Mouse (Mus musculus) lung, postnatal 36 days (tissue): ENCODE results near the gene Atox1.
"Not testable (repeated sequence)": the region's sequence is repeated elsewhere in the genome, so short reads cannot be mapped to it uniquely, and the experiment has no call there.

Source experiments
- DNase-seq: peaks from one replicate; pipeline ENCODE4 v3.0.0; 2022; ENCODE audit warnings: mixed read lengths

Gene Atox1

DNA sequence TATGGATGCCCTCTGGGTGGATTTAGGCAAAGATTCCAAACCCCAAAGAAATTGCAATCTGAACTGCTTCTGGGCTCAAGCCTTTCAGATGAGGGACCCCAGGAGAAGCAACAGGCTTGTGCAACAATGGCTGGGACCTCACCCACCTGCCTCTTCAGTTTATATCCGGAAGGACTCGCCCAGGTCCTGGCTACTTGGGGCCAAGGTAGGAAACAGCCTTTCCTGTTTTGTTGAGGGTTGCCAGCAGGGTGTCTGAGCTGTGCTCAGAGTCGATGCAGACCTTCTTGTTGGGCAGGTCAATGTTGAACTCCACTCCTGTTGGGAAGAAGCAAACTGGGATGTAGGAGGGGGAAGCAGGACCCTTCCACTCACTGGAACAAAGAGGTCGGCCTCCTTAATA, 10.7 kb downstream of the Atox1 start:
- no peak for DNase-seq

DNA sequence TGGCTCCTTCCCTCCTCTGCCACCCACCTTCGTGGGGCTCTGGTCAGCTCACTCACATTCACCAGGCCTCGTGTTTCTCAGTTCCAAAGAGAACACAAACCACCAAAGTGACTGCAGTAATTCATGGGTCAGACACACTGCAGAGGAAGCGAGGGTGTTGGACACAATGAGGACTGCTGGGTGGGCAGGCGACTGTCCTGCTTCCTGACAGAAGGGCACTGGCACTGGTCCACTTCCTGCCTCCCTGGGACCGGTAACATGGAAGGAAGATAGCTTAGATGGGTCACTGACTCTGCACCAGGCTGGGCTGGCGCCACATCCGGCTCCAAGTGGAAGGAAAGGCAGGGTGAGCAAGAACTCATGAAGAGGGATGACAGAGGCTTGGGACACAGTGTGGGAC, 11.5 kb downstream of the Atox1 start:
- peak; percentile 67 for DNase-seq

DNA sequence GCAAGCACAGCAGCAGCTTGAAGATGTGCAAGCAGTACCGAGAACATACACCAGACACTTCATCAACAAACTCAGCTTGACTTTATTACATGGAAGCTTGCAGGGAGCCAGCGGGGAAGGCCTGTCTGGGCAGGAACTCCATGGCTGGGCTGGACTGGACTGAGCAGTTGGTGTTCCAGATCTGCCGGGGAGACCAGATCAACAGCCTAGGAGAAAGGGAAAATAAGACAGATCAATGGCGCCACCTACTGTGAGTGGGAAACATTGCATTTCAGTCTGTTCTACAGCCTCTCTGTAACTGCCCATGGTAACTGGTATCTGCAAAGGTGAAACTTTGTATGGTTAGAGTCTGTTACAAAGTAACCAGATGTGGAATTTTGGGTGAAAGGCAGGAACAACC, 14.5 kb downstream of the Atox1 start:
- peak; percentile 87 for DNase-seq

DNA sequence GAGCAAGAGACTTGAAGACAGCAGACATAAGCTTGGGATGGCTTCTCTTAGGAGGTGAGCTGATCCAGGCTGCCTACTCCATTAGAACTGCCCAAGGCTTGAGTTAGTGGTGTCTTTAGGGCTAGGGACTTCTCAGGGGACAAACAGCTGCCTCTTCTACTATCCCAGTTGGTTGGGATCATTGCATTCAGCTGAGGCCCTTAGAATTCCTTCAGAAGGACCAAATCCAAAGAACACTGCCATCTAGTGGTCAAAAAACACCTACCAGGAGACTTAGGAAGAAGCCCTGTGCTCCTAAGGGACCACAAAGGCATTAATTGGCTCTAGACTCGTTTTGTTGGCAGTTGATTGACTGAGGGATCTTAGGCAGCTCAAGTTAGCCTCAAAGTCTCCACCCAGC, 16.3 kb downstream of the Atox1 start:
- peak; percentile 88 for DNase-seq

DNA sequence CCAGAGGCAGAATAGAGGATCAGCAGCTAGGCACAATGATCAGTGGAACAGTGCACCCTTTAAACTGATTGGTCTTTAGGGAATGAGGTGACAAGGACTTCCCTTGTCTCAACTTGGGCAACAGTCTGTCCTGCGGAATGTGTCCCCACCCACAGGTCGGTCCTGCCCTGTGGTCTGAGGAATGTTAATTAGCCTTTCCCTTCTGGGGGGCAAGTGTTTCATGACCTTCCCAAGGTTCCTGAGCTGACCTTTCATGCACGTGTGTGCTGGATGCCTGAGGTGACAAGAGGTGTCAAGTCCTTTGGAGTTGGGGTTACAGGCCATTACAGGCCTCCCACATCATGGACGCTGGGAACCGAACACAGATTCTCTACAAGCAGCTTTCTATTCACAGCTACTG, 21.3 kb downstream of the Atox1 start:
- DNase-seq: no peak

DNA sequence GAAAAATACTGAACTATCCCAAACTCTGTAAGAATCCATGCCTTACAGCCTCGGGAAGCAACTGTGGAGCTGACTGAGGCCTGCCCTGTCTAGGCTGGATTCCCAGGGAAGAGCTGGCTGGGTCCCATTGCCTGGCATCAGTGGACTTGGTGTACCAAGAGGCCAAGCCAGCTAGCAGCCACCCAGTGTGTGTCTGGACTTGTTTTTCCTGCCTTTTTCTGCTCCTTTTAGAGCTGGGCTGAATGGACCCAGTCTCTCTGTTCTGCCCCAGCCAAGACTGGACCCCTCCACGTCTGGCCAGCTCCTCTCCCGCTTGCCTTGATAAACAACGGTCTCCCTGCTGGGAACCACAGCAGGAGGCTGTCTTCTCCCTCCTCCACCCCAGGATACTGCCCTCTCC, 23.0 kb downstream of the Atox1 start:
- no peak for DNase-seq

DNA sequence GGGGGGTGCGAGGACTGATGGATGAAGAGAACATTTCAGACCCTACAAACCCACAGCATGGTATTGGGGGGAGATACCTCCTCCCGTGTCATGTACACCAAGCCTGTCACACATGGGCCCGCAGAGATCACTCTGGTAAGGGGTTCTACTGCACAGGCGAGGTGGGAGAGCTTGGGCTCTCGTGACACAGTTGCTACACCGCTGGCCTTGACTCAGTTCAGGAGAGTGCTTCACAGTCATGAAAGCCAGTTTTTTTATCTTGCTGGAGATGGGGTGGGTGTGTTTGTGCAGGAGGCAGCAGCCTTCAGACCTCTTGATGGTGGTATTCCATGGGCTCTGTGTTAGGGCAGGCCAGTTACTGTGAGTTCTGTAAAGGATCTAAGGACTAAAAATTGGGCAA, 24.9 kb downstream of the Atox1 start:
- DNase-seq: no peak

DNA sequence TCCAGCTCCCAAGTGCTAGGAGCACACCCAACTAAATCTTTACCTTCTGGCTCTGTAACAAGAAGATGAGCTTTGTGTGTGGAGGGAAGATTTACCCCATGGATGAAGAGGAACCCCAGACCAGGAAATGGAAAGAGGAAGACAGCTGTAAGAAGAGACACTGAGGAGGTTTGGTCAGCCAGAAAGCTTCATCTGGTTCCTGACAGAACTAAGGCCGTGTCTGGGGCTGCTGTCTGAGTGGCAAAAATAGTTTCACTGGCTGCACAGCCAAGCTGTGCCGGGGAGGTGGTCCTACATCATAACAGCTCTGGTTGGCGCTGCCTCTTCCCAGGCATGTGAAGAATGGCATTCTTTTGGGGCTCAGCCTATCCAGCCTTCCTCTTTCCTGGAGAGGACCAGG, 28.1 kb downstream of the Atox1 start:
- DNase-seq: peak; percentile 38

DNA sequence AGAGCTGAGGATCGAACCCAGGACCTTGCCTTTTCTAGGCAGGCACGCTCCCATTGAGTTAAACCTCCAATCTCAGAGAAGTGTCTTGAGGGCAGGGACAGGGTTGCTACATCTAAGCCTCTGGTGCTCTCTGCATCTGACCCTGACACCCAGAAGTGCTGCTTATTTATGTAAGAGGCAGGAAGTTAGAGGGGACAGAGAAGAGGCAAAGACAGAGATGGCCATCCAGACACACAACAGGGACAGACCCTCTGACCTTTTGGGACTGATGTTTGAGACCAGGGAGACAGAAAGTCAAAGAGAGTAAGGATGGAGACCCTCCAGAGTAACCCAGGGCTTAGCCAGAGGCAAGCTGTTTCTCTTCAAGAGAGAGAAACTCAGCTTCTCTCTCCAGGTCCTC, 31.1 kb downstream of the Atox1 start:
- no peak for DNase-seq

DNA sequence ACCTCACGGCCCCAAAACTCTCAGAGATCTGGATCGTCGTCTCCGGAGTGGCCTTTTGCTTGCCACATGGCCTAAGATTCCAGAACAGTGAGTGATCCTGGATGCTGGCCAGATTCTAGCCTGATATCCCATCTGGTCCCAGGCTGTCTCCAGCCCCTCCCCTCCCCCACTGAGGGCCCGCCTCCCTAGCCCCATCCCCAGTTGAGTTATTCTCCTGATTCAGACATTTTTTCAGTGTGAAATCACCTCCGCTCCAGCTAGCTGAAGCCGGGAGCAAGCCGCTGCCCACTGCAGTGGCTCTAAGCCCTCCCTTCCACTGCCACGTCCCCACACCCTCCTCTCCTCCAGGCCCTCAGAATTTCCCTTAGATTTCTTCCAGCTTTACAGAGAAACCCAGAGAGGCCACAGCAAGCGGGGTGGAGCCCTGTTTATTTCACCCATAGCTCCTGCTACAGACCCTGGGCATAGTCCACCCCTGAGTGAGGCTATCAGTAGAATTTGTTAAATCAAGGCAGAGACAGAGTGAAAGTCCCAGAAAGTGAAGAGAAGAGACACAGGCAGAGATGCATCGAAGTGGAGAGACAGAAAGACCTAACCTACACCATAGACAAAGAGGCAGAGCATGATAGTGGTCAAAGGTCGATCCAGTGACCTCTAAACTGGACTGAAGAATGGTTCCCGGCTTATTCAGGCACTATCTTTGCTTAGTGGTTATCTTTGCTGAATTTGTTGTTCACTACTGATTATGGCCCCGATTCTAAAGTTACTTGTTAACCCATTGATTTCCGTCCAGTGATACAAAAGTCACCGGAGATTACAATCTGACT, 32.6 kb downstream of the Atox1 start:
- DNase-seq: peak; percentile 90

DNA sequence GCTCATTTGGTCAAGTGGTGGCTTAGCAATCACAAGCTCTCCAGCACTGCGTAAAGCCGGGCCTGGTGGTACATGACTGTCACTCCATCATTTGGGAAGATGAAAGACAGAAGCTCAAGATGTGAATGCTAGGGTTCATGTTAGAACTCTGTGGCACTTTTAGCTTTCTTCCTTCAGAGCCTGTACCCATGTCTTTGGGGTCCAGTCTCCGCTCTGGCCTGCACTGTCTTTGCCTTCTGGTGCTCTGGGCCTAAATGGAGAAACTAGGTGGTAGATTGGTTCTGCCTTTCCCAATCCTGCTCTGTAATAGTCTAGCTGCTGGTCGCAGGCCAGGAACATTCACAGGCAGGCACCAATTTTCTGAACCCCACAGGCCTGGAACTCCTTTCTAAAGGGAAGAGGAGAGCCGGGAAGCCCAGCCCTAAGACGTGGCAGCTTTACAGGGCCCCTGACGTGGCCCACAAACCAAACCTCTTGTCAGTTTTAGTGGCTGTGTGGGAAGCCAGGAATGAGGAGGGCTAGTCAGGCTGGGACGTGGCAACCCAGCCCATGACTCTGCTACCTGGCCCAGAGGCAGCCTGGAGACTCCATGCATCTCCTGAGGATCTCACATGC, 36.2 kb downstream of the Atox1 start:
- DNase-seq: no peak

DNA sequence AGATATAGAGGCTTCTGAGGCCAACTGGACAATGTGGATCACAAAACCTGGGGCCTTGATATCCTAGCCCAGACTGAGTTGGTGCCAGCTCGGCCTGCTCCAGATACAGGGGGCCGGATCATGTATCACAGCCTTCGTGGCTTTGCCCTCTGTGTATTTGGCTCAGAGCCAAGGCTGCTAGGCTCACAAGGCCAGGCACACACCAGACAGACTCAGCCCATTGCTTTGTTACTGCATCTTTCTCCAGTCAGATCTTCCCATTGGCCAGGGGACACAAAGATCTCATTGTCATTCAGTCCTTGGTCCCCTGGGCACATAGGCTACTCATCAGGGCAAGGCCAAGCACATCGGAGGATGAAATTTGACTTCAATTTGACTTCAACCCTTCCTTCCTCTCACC, 37.3 kb downstream of the Atox1 start:
- DNase-seq: no peak

DNA sequence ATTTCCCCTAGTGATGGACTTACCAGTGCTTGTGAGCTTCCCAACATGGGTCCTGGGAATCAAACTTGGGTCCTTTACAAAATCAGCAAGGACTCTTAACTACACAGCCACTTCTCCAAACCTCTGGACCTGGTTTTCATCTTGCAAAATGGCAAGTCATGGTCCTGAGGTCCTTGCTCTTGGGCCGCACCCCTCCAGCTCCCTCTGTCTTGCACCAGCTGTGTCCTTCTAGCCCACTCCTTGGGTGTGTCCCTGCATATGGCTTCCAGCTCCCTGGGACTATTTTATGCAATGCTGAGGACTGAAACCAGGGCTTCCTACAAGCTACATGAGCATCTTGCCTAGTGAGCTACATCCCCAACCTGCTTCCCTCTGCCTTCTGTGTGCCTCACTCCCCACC, 38.1 kb downstream of the Atox1 start, which contains the start of gene Sparc:
Gene Sparc, minus strand, starts transcription at position 206 of the 400 bp plus-strand sequence.
- no peak for DNase-seq

DNA sequence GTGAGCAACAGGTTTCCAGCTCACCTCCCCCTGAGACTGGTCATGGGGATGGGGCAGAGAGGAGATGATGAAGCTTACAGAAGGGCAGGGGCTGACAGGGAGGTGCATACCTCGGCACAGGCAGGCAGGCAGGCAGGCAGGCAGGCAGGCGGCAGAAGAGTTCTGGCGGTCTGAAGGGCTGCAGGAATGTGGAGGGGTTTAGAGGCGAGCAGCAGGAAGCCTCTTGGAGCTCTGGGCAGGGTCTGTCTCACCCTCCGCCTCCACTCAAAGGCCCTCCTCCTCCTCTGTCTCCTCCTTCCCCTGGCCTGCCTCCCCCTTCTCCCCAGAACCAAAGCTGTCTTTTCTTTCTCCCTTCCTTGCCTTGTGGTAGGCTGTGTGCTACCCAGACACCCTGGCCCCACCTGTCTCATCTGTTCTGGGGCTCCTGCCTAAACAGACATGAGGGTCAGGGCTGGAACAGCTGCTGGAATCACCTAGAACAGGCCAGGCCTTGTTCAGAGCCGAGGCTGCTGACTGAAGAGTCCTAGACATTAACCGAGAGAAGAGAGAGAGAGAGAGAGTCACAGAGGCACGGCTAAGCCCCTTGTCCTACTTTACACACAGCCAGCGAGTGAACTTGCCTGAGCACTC, 41.2 kb downstream of the Atox1 start:
- DNase-seq: peak; percentile 76

DNA sequence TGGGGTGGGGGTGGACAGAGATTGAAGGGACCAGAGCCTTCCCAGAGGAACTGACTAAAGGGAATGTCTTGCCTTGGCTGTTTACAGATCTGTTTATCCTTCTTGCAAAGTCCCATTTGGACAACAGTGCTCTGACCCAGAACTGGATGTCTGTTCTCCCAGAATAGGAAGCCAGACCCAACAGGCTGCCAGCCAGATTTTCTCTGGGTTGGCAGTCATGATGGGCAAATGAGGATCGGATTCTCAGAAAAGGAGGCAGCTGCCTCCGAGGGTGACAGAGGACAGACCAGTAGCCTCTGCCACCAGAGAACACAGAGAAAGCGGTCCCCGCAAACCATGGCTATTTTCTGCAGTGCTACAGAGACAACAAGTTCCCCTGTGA, 41.8 kb downstream of the Atox1 start:
- DNase-seq: peak; percentile 70

DNA sequence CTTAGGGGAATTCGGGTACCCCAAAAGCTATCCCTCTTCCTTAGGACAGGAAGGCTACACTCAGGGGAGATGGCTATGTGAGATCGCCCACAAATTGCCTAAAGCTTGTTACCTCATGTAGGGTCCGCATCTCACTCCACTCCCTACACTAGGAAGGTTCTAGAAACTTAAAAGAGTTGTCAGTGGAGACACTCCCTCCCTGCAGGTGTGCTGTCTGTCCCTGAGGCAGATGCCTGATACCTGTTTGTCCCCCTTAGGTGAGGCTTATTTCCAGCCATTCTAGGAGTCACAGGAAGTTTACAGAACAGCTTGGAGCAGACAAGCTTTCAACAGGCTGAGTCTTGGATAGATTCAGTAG, 42.4 kb downstream of the Atox1 start:
- no peak for DNase-seq

DNA sequence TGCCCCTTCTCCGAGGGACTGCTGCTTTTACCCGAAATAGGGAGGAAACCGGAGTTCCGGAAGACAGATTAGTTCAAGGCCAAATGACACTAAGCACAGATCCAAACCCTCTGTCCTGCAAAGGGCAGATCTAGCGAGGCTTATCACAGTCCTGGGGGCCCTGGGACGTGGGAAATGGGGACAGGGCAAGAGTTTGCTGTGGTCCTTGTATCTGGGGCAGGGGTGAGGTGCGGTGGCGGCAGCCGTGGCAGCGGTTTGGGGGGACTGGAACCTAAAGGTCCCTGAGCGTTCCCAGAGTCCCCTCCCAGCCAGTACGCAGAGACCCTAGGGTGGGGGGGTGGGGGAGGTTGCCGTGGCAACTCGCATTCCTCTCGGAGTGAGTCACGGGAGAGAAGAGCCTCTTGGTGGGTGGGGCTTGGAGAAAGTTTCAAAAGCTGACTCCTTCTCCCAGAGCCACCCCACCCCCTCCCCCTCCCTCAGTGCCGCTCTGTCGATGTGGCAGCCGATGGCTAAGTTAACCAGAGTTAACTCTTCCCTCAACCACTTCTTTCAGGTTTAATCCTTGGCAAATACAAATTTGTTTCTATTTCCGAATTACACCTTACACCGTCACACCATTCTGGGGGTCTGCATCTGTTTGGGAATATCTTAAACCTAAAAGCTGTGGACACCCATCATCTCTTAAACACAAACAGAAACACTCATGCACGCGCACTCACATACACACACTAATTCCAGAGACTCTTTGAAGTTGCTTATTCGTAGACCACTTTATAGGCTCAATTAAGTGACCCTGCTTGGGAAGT, 42.9 kb downstream of the Atox1 start:
- peak; percentile 88 for DNase-seq

DNA sequence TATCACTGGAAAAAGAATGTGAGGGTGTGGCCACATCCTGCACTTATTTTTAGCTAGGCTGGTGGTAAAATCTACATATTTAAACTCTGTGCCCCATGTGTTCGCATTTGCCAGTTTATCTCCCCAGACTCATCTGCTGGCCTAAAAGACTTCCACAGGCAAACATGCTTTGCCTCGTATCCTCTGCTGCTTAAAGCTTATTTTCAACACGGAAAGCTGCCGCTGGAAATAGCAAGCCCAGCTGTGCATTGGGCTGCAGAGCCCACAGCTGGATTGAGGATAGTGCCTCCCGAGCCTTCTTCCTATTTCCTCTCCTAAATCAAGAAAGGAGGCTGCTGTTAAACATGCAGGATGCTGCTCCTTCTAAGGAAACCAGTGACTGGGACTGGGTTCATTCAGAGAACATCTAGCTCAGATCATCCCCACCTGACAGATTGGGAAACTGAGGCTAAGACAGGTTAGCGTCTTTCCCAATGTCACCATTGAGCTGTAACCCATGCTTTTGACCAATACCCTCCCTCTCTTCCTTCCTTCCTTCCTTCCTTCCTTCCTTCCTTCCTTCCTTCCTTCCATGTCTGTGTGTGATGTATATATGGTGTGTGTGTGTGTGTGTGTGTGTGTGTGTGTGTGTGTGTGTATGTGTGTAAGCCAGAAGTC, 44.3 kb downstream of the Atox1 start:
- DNase-seq: no peak

DNA sequence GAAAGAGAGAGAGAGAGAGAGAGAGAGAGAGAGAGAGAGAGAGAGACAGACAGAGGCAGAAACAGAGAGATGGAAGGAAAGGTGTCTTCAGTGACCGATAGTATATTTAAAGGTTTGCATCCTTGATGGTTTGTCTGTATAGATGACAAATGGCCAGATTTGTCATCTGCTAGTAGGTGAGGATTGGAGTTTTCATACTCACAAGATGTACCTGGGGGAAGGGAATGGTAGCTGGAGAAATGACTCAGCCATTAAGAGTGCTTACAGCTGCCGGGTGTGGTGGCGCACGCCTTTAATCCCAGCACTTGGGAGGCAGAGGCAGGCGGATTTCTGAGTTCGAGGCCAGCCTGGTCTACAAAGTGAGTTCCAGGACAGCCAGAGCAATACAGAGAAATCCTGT, 45.3 kb downstream of the Atox1 start:
- DNase-seq: not testable (repeated sequence)

DNA sequence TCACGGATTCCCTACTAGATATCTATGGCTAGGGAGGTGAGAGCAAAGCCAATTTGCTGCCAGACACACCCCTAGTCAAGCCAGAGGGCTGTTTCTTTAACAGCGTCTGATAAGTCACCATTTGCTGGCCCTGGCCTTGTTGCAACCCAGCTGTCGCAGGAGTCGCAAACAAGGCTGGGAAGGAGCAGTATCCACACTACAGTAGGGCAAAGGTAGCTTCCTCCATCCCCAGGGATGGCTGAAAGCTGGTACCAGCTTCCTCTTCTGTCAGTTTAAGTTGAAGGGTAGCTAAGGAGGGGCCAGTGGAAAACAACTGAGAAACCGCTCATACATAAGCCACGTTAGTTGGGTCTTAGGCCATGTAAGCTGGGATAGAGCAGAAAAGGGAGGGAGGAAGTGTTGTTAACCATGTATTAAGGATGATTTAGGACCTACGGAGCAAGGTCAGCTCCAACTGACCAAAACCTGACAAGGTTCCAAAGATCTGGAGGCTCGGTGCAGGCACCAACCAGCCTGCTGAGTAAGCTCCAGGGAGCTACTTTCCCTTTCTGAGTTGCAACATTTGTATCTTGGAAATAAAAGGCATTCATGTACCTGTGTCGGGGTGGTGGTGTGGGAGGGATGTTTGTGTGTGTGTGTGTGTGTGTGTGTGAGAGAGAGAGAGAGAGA, 45.9 kb downstream of the Atox1 start:
- peak; percentile 61 for DNase-seq

DNA sequence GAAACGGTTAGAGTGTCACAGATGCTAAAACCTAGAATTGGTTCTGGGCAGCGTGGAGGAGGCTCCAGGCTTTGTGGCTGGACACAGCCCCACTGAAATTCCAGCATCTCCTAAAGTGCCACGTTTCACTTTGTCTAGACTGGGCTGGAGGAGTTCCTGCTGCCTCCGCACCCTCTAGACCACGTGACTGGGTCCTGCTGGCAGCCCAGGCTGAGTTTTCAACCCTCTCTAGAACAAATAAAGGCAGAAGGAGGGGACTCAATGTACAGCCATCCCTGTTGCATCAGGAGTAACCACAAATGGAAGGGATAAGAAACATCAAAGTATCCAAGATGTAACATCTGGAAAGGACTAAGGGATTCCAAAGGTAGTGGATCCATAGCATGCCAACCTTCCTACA, 46.7 kb downstream of the Atox1 start:
- peak; percentile 87 for DNase-seq

DNA sequence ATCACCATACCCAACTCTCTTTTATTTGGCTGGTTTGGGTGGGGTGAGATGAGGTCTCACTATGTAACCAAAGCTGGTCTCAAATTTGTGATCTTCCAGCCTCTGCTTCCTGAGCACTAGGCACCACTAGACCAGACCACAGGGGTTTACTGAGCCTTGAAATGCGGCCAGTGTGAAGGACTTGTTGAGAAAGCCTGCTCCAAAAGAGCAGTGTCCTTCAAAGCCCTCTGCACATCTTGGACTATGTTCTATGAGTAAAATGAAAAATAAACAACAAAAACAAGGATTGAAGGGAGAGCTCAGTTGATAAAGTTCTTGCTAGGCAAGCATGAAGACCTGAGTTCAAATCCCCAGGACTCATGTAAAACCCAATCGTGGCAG, 47.6 kb downstream of the Atox1 start:
- no peak for DNase-seq
